Mouse (Mus musculus) heart, adult 2 months (tissue): ENCODE measurements at regions not wholly inside any gene's neighbourhood (a gene's known extent, or its start where the extent isn't known, plus 50 kb on each side); places are given as distances from the start of the nearest gene placed in this dataset.

Source experiments
- EP300 ChIP-seq: fragments of 200-500 bp; IDR thresholded peaks from 2 replicates; pipeline ENCODE4 v1.6.1; 2011; ENCODE audit warnings: low read depth, low read length, control low read depth; ENCODE audit not compliant: insufficient read depth
- POLR2A ChIP-seq: fragments of 200-500 bp; IDR thresholded peaks from 2 replicates; pipeline ENCODE4 v1.6.1; 2011; ENCODE audit warnings: mild to moderate bottlenecking, low read depth, low read length, control low read depth; ENCODE audit not compliant: insufficient read depth

DNA sequence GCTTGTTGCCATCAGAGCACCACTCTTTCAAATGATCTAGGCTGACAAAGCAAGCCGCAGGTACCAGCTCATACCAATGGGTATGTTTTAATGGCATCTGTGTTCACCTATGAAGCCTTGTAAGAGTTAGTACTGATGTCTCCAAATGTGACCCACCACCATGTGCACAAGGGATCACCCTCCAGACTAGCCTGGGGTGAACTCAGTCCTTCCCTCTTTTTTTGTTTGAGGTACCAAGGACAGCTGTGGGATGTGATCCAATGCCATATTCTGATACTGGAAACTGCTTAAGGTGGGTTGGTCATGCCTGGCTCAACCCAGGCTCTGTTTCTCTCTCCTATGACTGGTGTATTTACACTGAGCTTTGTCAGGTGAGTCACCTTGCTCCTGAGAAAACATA, 244.8 kb upstream of the Cdh4 start:
- no peak for TF ChIP-seq POLR2A
- TF ChIP-seq EP300: no peak
